Mouse (Mus musculus) B cell, adult (primary cell): Measurements from ENCODE around the gene Trim72. TPM values are rescaled to one million over a fixed set of nuclear protein-coding genes. Genes with fewer than 3 reads are reported as not detected.

ENCODE experiments used
- total RNA-seq: library from RNA; stranded (reverse); gene quantifications from 4 replicates; pipeline ENCODE4 v1.2.4, GENCODE M21; 2023; ENCODE audit not compliant: inconsistent age

Trim72 gene
- 0.69 to 1.1 TPM (median 0.91 TPM) in 4 replicates for total RNA-seq

DNA sequence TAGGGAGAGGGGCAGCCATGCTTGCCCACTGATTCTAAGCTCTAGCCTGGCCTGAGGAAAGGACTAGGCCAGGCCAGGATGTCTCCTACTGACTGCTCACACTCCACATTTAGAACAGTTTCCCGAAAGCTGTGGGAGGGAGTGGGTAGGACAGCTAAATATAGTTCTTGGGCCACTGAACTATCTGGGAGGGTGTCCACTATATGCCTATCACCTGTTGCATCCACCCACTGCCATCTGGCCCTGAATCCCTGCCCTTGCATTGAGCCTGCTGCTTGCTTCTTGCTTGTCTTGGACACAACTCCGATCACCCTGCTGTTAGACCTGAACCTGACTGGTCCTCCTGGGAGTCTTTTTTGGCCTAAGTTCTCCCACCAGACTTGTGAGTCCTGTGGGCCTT is at the start of gene Trim72:
Trim72 (plus strand) TSS at position 262 of the 400 bp plus-strand sequence.

DNA sequence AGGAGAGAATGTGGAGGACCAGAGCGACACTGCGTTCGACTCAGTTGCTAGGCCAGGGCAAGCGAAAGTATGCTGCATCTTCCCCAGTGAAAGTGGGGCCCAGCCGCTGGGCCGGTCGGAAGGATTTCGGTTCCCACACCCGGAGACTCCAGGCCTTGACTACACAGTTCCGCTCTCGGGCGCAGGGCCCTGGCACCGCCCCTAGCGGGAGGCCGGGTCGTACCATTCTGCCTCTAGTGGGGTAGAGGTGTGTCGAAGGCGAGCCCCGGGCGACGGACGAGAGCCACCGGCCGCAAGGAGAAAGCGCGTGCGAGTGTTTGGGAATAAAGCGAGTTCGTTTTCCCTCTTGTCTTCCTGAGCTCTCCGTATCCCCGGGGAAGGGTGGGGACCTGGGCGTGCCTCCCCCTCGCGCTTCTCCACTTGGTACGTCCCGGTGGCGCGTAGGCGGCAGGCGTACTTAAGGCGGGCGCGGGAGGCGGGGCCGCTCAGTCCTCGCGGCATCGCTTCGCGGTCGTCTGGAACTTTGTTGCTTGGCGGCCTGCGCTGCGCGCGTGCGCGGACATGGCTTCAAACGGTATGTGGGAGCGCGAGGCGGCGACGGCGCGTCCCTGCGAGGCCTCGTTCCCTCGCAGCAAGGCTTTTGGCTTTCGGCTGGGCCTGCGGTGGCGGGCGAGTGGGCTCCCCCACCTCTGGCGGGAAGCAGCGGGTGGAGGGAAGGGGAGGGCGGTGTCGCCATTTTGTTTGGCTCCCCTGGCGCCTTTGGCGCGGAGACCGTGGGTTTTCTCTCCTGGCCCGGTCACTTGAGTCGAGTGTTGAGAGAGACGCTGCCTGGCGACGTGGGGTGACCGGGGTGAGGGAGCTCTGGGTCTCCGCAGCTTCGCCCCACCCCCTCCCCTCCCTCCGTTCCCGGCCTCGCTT is 36.5 kb upstream of the Trim72 start, which contains the start of gene Fus:
Fus (plus strand) TSS at position 454 of the 918 bp plus-strand sequence.

DNA sequence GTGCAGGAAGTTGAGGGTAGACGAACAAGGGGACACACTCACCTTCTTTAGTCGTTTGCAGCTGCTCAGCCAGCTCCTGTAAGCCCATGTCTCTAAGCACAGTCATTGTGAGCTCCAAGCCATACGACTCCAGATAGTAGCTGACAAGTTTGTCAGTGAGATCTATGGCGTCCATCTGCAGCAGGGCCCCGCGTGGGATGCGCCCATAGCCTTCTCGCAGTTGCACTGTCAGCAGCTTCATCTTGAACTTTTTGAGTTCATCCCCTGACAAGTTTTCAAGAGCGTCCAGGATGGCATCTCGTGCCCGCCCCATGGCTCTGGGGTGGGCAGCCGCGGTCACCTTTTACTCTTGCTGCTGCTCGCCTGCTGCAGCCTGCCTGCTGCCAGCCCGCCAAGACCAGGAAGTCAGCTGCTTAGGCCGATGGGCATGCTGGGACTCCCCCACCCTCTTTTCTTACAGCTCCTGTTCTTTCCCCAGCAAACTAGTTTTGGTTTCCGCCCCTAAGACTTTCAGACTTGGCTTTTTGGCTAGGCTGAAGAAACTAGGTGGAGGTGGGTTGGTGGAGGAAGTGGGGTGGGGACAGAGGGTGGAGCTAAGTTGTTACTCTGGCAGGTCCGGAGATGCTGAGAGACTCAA is 10.3 kb upstream of the Trim72 start, which contains the start of gene Pycard:
Pycard (minus strand) TSS at position 527 of the 637 bp plus-strand sequence.

Other genes starting within 250 kb of the Trim72 start
- gene Orai3, start 234.1 kb upstream of the Trim72 start, total RNA-seq: 32.3 to 37.7 TPM (median 35.3 TPM) in 4 replicates
- gene Setd1a, start 227.3 kb upstream of the Trim72 start, total RNA-seq: 73.8 to 89.8 TPM (median 79.6 TPM) in 4 replicates
- 1.00 to 2.5 TPM (median 1.3 TPM) in 3 of 4 replicates, not detected in the other for gene Gm49388, start 218.3 kb upstream of the Trim72 start, total RNA-seq
- 2.4 to 3.8 TPM (median 3.5 TPM) in 4 replicates for gene Hsd3b7, start 203.3 kb upstream of the Trim72 start, total RNA-seq
- 141 to 145 TPM (median 144 TPM) in 4 replicates for gene Stx4a, start 179.7 kb upstream of the Trim72 start, total RNA-seq
- gene Stx1b, start 179.4 kb upstream of the Trim72 start, total RNA-seq: not detected in 4 replicates
- 96.4 to 104 TPM (median 100 TPM) in 4 replicates for gene Zfp646, start 127.7 kb upstream of the Trim72 start, total RNA-seq
- 10.2 to 19.0 TPM (median 14.3 TPM) in 4 replicates for gene Zfp668, start 127.1 kb upstream of the Trim72 start, total RNA-seq
- 0.30 to 0.78 TPM (median 0.46 TPM) in 4 replicates for gene Prss53, start 113.0 kb upstream of the Trim72 start, total RNA-seq
- gene Gm21974, start 108.5 kb upstream of the Trim72 start, total RNA-seq: not detected in 4 replicates
- gene Vkorc1, start 108.3 kb upstream of the Trim72 start, total RNA-seq: 13.7 to 16.1 TPM (median 14.6 TPM) in 4 replicates
- gene Bckdk, start 99.9 kb upstream of the Trim72 start, total RNA-seq: 24.4 to 36.9 TPM (median 28.0 TPM) in 4 replicates
- gene Kat8, start 91.4 kb upstream of the Trim72 start, total RNA-seq: 42.4 to 44.8 TPM (median 42.7 TPM) in 4 replicates
- gene Prss8, start 73.8 kb upstream of the Trim72 start, total RNA-seq: not detected in 4 replicates
- 2.5 to 4.6 TPM (median 3.6 TPM) in 4 replicates for gene Prss36, start 57.2 kb upstream of the Trim72 start, total RNA-seq
- 714 to 860 TPM (median 834 TPM) in 4 replicates for gene Fus, start 36.5 kb upstream of the Trim72 start, total RNA-seq
- 25.0 to 31.2 TPM (median 27.9 TPM) in 4 replicates for gene Pycard, start 10.1 kb upstream of the Trim72 start, total RNA-seq
- gene Itgam, start 58.7 kb downstream of the Trim72 start, total RNA-seq: 1.6 to 3.3 TPM (median 2.1 TPM) in 4 replicates
- gene Gm49368, start 58.7 kb downstream of the Trim72 start, total RNA-seq: not detected in 4 replicates
- gene Itgax, start 125.6 kb downstream of the Trim72 start, total RNA-seq: 1.5 to 3.1 TPM (median 2.0 TPM) in 4 replicates
- gene Itgad, start 150.4 kb downstream of the Trim72 start, total RNA-seq: 3.3 to 8.8 TPM (median 6.4 TPM) in 4 replicates
- gene Cox6a2, start 202.4 kb downstream of the Trim72 start, total RNA-seq: not detected in 4 replicates
- 27.8 to 32.3 TPM (median 31.6 TPM) in 4 replicates for gene Armc5, start 233.4 kb downstream of the Trim72 start, total RNA-seq
- 4.1 to 4.6 TPM (median 4.3 TPM) in 4 replicates for gene 9130023H24Rik, start 234.1 kb downstream of the Trim72 start, total RNA-seq
- 2.6 to 4.1 TPM (median 3.0 TPM) in 4 replicates for gene Tgfb1i1, start 242.9 kb downstream of the Trim72 start, total RNA-seq